Mouse (Mus musculus): Measurements from ENCODE around the gene Mfap4.

The Mfap4 gene

GRCm38 (mm10) chr11:61484613-61485540 is at the start of gene Mfap4:
Mfap4 (plus strand) TSS chr11:61485431.
- no peak for DNase-seq (ENCODE audit: low spot score in 2 of 2)

DNA sequence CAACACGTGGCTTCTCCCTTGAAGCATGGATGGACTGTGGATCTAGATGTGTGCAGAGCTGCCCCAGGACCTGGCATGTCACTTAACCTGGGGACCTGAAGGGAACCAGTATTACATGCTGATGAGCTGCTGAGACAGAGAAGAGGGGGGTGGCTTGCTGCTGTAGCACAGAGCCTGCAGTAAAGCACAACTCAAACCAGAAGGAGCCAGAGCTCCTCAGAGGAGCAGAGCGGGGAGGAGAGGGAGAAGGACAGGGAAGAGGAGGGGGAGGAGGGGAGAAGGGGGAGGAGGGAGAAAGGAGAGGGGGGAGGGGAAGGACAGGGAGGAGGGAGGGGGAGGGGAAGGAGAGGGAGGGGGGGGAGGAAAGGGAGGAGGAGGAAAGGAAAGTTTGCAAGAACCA is 48.9 kb upstream of the Mfap4 start:
- no peak for DNase-seq (ENCODE audit: low spot score in 2 of 2)

DNA sequence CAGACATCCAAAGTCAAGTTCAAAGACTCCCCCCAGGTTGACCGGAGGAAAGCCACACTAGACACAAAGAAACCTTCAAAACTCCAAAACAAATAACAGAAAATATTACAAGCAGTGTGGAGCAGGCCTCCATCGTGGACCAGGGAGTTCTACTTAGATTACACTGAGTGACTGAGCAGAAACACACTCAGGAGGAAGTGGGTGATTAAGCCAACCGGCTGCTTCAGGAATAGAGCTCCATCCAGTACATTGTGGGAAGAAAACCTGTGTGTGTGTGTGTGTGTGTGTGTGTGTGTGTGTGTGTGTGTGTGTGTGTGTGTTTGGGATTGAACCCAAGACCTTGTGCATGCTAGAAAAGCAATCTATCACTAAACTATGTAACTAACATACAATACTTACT is 46.1 kb upstream of the Mfap4 start:
- DNase-seq (ENCODE audit: low spot score in 2 of 2): no peak

DNA sequence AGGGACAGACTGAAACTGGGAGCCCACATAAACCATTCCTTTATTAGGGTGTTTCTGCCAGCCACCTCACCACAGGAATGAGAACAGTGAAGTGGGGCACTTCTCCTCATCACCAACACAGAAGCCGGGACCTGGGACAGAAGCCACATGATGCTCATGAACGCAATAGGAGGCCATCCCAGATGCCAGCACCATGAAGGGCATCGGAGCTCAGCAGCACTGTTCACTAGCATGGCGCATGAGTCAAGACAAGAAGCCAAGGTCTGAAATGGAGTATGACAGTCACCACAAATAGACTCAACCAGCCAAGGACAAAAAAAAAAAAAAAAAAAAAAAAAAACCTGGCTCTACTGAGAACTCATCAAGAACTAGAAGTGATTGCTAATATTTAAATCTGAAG is 44.8 kb upstream of the Mfap4 start:
- DNase-seq (ENCODE audit: low spot score in 2 of 2): no peak

DNA sequence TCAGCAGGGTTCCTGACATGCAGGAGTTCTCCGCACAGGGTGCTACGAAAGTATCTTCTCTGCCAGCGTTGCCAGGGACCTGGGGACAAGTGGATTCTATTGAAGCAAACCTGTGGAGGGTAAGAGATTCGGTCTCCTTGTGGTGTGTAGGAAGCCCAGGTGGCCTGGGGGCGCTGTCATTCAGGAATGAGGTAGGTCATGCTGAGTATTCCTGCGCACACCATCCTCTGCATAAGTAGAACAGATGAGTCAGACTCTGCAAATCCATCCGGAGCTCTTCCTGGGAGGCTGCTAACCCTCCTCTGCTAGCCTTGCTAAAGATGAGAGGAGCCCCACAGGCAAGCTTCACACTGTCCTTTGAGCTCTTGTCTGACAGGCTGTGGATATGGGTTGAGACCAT is 43.6 kb upstream of the Mfap4 start:
- no peak for DNase-seq (ENCODE audit: low spot score in 2 of 2)

DNA sequence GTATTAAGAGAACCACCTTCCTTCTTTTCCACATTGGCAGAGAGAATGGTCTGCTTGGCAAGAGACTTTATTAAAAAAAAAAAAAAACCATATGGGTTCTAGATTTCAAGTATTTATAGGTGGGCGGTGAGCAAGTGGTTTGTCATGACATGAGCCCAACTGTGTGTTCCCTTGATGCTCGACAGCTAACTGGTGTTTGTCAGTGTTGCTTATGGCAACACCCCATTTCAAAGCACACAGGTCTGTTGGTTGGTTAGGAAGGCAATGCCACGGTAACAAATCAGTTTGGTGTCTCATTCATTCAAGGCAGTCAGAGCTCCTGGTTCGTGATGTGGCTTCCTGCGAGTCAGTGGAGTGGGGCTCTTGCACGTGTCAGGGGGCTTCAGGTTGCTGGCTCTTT is 41.4 kb upstream of the Mfap4 start:
- DNase-seq (ENCODE audit: low spot score in 2 of 2): no peak

DNA sequence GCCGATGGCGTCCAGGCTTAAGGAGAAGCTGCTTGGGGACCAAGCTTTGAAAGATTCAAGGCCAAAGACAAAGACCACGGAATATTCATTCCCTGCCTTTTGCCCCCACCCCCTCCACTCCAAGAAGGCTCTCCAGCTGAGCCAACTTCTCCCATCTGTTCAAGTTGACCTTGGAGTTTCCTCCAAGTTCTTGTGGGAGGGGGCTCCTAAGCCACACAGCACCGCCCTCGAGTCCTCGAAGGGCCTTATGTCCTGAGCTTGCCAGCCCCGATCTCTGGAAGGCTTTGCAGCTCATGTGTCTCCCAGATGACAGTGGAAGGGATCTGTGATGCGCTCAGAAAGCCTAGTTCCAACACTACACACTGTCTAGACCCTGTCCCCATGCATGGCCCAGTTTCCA is 37.9 kb upstream of the Mfap4 start:
- no peak for DNase-seq (ENCODE audit: low spot score in 2 of 2)

DNA sequence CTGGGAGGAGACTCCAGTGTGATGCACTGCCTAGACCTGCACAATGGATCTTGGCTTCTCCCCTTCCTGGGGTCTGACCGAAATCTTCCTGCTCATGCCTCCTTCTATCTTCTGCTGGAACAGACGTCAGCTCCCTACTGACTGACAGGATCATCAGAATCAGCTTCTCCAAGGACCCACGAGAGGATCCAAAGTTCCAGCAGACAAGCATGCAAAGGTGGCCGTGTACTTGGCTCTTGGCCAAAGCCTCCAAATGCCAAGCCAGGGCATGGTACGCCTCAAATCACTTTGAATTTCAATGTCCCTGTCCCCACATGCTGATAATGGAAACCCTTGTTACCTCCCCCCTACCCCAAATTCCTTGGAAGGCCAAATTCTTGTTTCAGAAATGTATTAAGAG is 37.2 kb upstream of the Mfap4 start:
- DNase-seq (ENCODE audit: low spot score in 2 of 2): no peak

- DNase-seq (ENCODE audit: low spot score in 2 of 2): no peak
These were observed 36.5 kb upstream of the Mfap4 start for GRCm38 (mm10) chr11:61448599-61449225.

- DNase-seq (ENCODE audit: low spot score in 2 of 2): no peak
These were observed 35.5 kb upstream of the Mfap4 start for GRCm38 (mm10) chr11:61449499-61450292.

- no peak for DNase-seq (ENCODE audit: low spot score in 2 of 2)
These were observed 21.2 kb upstream of the Mfap4 start for GRCm38 (mm10) chr11:61464071-61464470.

DNA sequence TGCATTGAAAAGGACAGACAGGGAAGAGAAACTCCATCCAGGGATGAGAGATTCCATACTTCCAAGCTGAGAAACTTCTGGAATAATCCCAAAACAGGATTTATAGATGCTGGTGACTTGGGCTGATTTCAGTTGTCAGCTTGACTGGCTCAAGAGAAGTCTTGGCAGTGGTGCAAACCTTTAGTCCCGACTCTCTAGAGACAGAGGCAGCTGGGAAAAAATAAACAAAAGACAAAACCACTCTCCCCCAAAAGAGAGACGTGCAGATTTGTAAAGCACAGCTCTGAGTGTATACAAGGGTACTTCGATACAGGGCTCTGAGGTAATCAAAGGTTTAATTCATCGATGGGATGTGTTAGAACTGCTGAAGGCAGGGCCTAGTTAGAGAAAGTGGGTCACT is 19.8 kb upstream of the Mfap4 start:
- no peak for DNase-seq (ENCODE audit: low spot score in 2 of 2)

- no peak for DNase-seq (ENCODE audit: low spot score in 2 of 2)
These were observed 16.7 kb upstream of the Mfap4 start for GRCm38 (mm10) chr11:61468534-61468933.

DNA sequence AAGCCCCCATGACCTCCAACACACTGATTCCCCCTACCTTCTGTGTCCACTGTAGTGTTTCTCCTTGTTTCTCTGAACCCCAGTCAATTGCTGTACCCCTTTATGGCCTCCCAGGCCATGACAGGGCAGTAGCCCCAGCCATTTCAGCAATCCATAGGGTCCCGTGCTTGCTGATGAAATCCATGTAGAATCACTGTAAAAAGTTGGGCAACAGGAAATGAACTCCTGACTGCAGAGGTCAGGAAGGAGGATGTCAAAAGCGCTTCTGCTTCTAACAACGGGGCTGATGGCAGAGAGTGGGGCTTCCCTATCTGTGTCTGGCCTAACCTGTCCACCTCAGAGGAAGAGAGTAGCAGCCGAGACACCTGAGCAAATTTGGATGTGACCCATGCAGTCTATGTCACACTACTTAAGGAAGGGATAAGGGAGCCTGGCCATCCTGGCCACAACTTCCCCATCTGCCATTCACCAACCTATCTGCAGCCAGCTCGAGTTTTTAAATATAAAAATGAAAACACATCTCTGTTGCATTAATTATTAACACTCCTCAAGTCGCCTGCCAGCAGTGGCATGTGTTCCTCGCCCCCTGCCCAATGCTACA is 15.8 kb upstream of the Mfap4 start:
- DNase-seq (ENCODE audit: low spot score in 2 of 2): no peak

DNA sequence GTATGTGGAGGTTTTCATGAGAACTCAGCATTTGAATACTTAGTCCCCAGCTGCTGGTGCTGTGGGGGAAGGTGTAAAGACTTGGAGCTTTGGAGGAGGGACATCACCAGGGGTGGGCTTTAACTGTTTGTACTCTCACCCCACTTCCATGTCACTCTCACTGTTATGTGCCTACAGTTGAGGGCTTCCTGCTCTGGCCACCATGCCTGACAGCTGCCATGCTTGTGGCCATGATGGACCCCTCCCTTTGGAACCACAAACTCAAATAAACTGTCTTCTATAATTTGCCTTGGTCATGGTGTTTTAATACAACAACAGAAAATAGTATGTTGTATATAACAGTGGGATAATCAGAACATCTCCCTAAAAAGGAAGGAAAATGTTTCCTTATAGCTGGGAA is 14.4 kb upstream of the Mfap4 start:
- no peak for DNase-seq (ENCODE audit: low spot score in 2 of 2)

- no peak for DNase-seq (ENCODE audit: low spot score in 2 of 2)
These were observed 11.6 kb upstream of the Mfap4 start for GRCm38 (mm10) chr11:61473630-61474029.

DNA sequence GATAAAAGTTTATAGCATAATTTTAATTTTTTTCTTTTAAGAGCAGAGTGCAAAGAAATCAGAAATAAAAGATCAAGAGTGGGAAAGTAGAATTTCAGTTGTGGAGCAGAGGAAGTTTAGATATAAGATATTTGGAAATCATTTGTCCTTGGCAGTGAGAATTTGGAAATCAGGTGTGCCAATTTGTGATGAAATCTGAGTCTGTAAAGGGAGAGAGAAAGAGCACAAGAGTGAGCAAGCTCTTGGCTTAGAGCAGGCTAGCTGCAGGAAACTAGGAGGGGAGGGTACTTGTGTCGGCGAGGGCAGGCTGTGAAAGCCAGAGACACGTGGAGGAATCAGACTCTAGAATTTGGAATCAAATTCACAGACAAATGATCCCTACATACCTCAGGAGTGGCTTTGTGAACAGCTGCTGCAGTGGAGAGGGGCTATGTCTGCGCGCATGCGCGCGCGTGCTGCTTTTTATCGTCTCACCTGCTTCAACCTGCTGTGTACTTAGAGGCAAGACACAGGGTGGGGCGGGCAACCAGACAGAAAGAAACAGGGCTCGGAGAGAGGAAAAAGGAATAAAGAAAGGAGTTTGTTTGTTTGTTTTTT is 8.3 kb upstream of the Mfap4 start:
- no peak for DNase-seq (ENCODE audit: low spot score in 2 of 2)

DNA sequence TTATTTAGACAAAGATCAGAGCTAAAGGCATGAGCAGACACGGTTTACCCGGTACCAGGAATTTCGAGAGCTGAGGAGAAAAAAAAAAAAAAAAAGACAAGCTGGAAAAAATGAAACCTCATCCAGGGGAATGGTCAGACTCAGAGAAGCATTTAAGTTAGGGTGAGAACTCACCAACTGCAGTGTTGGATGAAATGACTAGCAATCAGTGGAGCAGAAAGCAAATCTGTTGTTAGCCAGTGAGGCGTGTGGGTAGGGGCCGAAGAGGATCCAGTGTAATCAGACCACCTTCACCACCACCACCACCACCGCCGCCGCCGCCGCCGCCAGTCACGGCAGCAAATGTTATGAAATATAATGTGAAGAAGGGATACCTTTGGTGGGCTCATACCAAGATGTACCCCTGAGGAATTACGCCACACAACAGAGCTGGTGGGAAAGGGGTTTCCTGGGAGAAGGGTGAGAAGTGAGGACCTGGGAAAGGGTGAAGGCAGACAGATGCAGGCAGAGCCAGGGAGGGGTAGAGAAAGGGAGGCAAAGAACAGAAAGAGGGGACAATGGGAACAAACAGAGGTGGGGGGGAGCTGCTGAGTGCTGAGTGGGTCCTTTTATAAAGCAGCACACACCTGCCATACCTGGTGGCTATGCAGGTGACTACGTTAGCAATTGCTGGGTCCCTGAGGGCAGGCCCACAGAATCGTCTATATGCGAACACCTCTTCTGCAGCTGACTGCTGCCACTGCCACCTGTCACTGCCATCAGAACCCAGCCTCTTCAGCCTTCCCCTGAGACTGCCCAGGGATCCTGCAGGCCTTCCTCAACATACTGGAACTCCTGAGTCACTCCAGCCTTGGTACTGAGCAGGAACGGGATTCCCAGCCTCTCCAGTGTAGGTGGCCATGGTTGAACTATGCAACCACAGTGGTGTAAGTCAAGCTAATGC is 7.4 kb upstream of the Mfap4 start:
- no peak for DNase-seq (ENCODE audit: low spot score in 2 of 2)

DNA sequence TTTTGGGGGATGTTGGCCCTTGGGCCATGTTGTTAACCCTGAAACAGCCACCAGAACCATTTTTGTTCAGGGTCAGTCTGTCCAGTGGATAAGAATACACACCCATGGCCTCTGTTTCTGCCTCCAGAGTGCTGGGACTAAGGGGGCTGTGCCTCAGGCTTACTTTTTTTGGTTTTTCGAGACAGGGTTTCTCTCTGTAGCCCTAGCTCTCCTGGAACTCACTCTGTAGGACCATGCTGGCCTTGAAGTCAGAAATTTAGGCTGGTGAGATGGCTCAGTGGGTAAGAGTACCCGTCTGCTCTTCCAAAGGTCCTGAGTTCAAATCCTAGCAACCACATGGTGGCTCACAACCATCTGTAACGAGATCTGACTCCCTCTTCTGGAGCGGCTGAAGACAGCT is 6.4 kb upstream of the Mfap4 start:
- no peak for DNase-seq (ENCODE audit: low spot score in 2 of 2)

DNA sequence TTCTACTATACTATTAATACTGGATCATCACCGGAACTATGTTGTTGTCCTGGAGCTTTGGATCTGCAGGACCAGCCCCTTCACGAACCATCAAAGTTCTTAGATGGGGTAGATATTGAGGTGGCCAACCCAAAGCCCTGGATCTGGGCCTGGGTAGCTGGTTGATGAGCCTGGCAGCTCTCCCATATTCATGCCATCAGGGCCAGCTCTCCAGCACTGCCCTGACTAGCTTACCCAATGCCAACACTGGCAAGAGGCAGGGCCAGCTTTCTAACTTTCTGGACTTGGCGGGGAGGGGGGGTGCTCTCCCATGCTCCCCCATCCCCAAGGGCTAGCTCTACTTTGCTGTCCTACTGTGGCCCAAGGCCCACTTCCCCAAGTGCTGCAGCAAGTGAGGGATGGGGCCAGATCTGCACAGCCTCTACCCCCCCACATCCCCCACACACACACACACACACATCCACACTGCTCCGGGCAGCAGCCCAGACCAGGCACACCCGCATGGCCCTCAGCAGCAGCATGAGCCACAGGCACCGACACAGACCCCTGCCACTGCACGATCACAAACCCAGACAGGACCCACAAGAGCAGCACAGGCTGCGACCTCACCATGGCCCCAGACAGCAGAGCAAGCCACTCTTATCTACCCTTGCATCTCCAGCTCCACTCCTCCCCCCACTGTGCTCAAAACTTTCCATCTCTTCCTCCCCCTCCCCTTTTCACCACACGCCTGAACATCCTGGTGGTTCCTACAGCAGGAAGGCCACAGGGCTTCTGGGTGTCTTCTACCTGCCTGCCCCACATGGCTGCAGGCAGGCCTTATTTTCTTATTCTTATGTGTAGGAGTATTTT is 3.8 kb upstream of the Mfap4 start:
- DNase-seq (ENCODE audit: low spot score in 2 of 2): no peak
